Mouse (Mus musculus): Measurements from ENCODE around the gene Tspan14. TPM values are rescaled to one million over a fixed set of nuclear protein-coding genes. Genes with fewer than 3 reads are reported as not detected.
A peak's percentile ranks its signal among the peaks of the same experiment; 100 is the strongest.

The Tspan14 gene
- total RNA-seq, 2 experiments from 2014 or later = 17.2 to 19.1 TPM

GRCm38 (mm10) chr14:40975127-40975721 is 8.6 kb upstream of the Tspan14 start:
- peak; percentile 58 for DNase-seq

GRCm38 (mm10) chr14:40968051-40968450 is 1.4 kb upstream of the Tspan14 start:
- no peak for DNase-seq

GRCm38 (mm10) chr14:40967598-40967900 is 942 bp upstream of the Tspan14 start:
- DNase-seq = no peak

- DNase-seq = peak; percentile 97
These were observed 423 bp upstream of the Tspan14 start for GRCm38 (mm10) chr14:40966862-40967597.

- no peak for DNase-seq
These were observed 875 bp downstream of the Tspan14 start for GRCm38 (mm10) chr14:40965507-40966356.

GRCm38 (mm10) chr14:40964881-40965280 is 1.7 kb downstream of the Tspan14 start:
- no peak for DNase-seq

GRCm38 (mm10) chr14:40964214-40964610 is 2.4 kb downstream of the Tspan14 start:
- DNase-seq = no peak

GRCm38 (mm10) chr14:40963501-40964213 is 3.0 kb downstream of the Tspan14 start:
- DNase-seq = no peak

- DNase-seq = no peak
These were observed 4.0 kb downstream of the Tspan14 start for GRCm38 (mm10) chr14:40962365-40963290.

- no peak for DNase-seq
These were observed 6.4 kb downstream of the Tspan14 start for GRCm38 (mm10) chr14:40960237-40960636.

GRCm38 (mm10) chr14:40959586-40959985 is 7.0 kb downstream of the Tspan14 start:
- no peak for DNase-seq

- no peak for DNase-seq
These were observed 7.6 kb downstream of the Tspan14 start for GRCm38 (mm10) chr14:40958986-40959381.

GRCm38 (mm10) chr14:40958083-40958985 is 8.3 kb downstream of the Tspan14 start:
- peak; percentile 38 for DNase-seq

- DNase-seq = no peak
These were observed 9.0 kb downstream of the Tspan14 start for GRCm38 (mm10) chr14:40957607-40958006.

GRCm38 (mm10) chr14:40956252-40957146 is 10.1 kb downstream of the Tspan14 start:
- no peak for DNase-seq

- DNase-seq = peak; percentile 63
These were observed 10.9 kb downstream of the Tspan14 start for GRCm38 (mm10) chr14:40955596-40956251.

GRCm38 (mm10) chr14:40955146-40955545 is 11.5 kb downstream of the Tspan14 start:
- DNase-seq = no peak

GRCm38 (mm10) chr14:40953381-40953780 is 13.2 kb downstream of the Tspan14 start:
- DNase-seq = no peak

- DNase-seq = no peak
These were observed 13.9 kb downstream of the Tspan14 start for GRCm38 (mm10) chr14:40952715-40953114.

Measured in gastrocnemius, postnatal 10 days (tissue).